ENCODE assay signal across 22 mouse cellular contexts in genomic region chr17:34900826-34901225, GRCm38 (mm10). TPM values are rescaled to one million over a fixed set of nuclear protein-coding genes. Genes with fewer than 3 reads are reported as not detected.
DNase-seq lines count a peak whose midpoint lies in the region; ATAC-seq and TF ChIP-seq lines count a peak whose summit lies in the region.
"Not testable (repeated sequence)": the region's sequence is repeated elsewhere in the genome, so short reads cannot be mapped to it uniquely, and the experiment has no call there.
"Had no signal": no experiment of that assay in that cellular context is flagged by ENCODE, and none has a peak within 500 bp of the region (broad histone marks: within the 10 kb centered on the region; RNA-seq: fewer than 3 reads in every experiment).

No protein-coding gene starts in this region.

- peaks cover 0 to 15% of the 10 kb centered on the region in 2 experiments; a peak in 2 of 4 replicates for H3K4me1 ChIP-seq in CH12.LX (ENCODE audit: control insufficient read depth in 1 of 2, insufficient read depth in 2 of 2)
- not testable (repeated sequence) for H3K4me1 ChIP-seq in embryonic facial prominence, embryonic 14.5 days (ENCODE audit: control insufficient read depth, insufficient read depth, low read length); spleen, adult 2 months (ENCODE audit: control insufficient read depth, insufficient read depth, insufficient read length)
- H3K4me1 ChIP-seq in forebrain, embryonic 15.5 days = peaks cover 40% of the 10 kb centered on the region
- H3K4me1 ChIP-seq in intestine, embryonic 15.5 days (replicated peaks) = peaks cover 15% of the 10 kb centered on the region
- peaks cover 48% of the 10 kb centered on the region for H3K4me1 ChIP-seq in liver, embryonic 12.5 days
- peaks cover 39% of the 10 kb centered on the region for H3K4me1 ChIP-seq in midbrain, embryonic 10.5 days

- not testable (repeated sequence) for H3ac ChIP-seq in myocyte (ENCODE audit: control insufficient read depth, insufficient read length)

- not testable (repeated sequence) for H3K27ac ChIP-seq in CH12.LX (ENCODE audit: insufficient read depth, low read depth); embryonic facial prominence, embryonic 14.5 days (replicated peaks; ENCODE audit: low read depth, low read length); forebrain, embryonic 15.5 days (replicated peaks); intestine, embryonic 15.5 days; liver, embryonic 12.5 days; midbrain, embryonic 10.5 days (replicated peaks)
- H3K27ac ChIP-seq in spleen, adult 2 months (ENCODE audit: insufficient read depth, low read length) = 0 out of 2 replicates have a peak overlapping the region, but pooled peaks have one; percentile 17

- not testable (repeated sequence) for TF ChIP-seq RAD21 in CH12.LX (IDR thresholded peaks at IDR 0.05; ENCODE audit: low read depth, low read length)

- TF ChIP-seq CTCF in CH12.LX (conservative IDR thresholded peaks at IDR 0.05 in 1 of 2, IDR thresholded peaks at IDR 0.05 in 1 of 2; ENCODE audit: low read depth in 2 of 2, low read length in 2 of 2); spleen, adult 2 months (IDR thresholded peaks at IDR 0.05; ENCODE audit: extremely low read depth, insufficient read depth, insufficient read length, insufficient replicate concordance): not testable (repeated sequence)

- not testable (repeated sequence) for TF ChIP-seq EP300 in CH12.LX (IDR thresholded peaks at IDR 0.05; ENCODE audit: low read length)

- H3K4me3 ChIP-seq in CH12.LX (replicated peaks in 1 of 3; ENCODE audit: low read depth in 2 of 3, low read length in 2 of 3, poor library complexity in 1 of 3); embryonic facial prominence, embryonic 14.5 days (ENCODE audit: low read depth, low read length); forebrain, embryonic 15.5 days; intestine, embryonic 15.5 days (replicated peaks); liver, embryonic 12.5 days; myocyte; spleen, adult 2 months (ENCODE audit: extremely low read depth, insufficient read depth, insufficient read length): not testable (repeated sequence)
- H3K4me3 ChIP-seq in midbrain, embryonic 10.5 days = peak overlapping the region; percentile 16

- dilution Hi-C loops in CH12.LX (cut with MboI; ENCODE audit: extremely low pct_ligation_motif_present, extremely low pct_unique_long_range_greater_than_20kb, low sequenced_read_pairs) = not testable (repeated sequence)

- not testable (repeated sequence) for H3K27me3 ChIP-seq in CH12.LX (replicated peaks); embryonic facial prominence, embryonic 14.5 days (replicated peaks; ENCODE audit: control insufficient read depth, insufficient read depth, low read length); forebrain, embryonic 15.5 days; intestine, embryonic 15.5 days (replicated peaks); liver, embryonic 12.5 days (replicated peaks); midbrain, embryonic 10.5 days (ENCODE audit: low read depth, poor library complexity, severe bottlenecking); myocyte (ENCODE audit: control insufficient read depth, insufficient read depth, insufficient read length); spleen, adult 2 months (ENCODE audit: control insufficient read depth, insufficient read depth, low read length)

- not testable (repeated sequence) for H3K9me3 ChIP-seq in CH12.LX (replicated peaks; ENCODE audit: low read length); embryonic facial prominence, embryonic 14.5 days (ENCODE audit: control insufficient read depth, low read length); forebrain, embryonic 15.5 days; intestine, embryonic 15.5 days; liver, embryonic 12.5 days (replicated peaks); midbrain, embryonic 10.5 days (replicated peaks)

- peaks cover 17% of the 10 kb centered on the region for H3K79me2 ChIP-seq in CH12.LX (replicated peaks; ENCODE audit: control insufficient read depth, extremely low read depth, insufficient read depth, poor library complexity, severe bottlenecking)
- H3K79me2 ChIP-seq in myocyte (ENCODE audit: control insufficient read depth, insufficient read depth) = peaks cover 28% of the 10 kb centered on the region

- H3K4me2 ChIP-seq in CH12.LX (ENCODE audit: insufficient read depth, low read depth, poor library complexity, severe bottlenecking) = peak overlapping the region; percentile 63; the same call in 1 of the 2 replicates
- H3K4me2 ChIP-seq in embryonic facial prominence, embryonic 14.5 days (ENCODE audit: low read depth, low read length) = peak overlapping the region; percentile 74
- peak overlapping the region; percentile 97; the same call in 1 of the 2 replicates for H3K4me2 ChIP-seq in forebrain, embryonic 15.5 days (replicated peaks)
- peak overlapping the region; percentile 76; the same call in 1 of the 2 replicates for H3K4me2 ChIP-seq in intestine, embryonic 15.5 days (replicated peaks)
- peak overlapping the region; percentile 100; the same call in 1 of the 2 replicates for H3K4me2 ChIP-seq in liver, embryonic 12.5 days
- peak overlapping the region; percentile 80 for H3K4me2 ChIP-seq in myocyte (ENCODE audit: low read depth)

- not testable (repeated sequence) for TF ChIP-seq POLR2A in CH12.LX (IDR thresholded peaks at IDR 0.05; ENCODE audit: low read depth, low read length); myocyte (IDR thresholded peaks at IDR 0.05; ENCODE audit: insufficient read length, low read depth); spleen, adult 2 months (IDR thresholded peaks at IDR 0.05; ENCODE audit: low read depth, low read length)

- H3K9ac ChIP-seq in CH12.LX (ENCODE audit: insufficient read depth, low read depth); embryonic facial prominence, embryonic 14.5 days (ENCODE audit: low read depth, low read length); forebrain, embryonic 15.5 days (replicated peaks); intestine, embryonic 15.5 days; liver, embryonic 12.5 days: not testable (repeated sequence)

- peaks cover 30 to 51% of the 10 kb centered on the region in 2 experiments for H3K36me3 ChIP-seq in CH12.LX (replicated peaks in 1 of 2; ENCODE audit: control insufficient read depth in 1 of 2, insufficient read depth in 1 of 2, low read length in 1 of 2)
- peaks cover 55% of the 10 kb centered on the region for H3K36me3 ChIP-seq in embryonic facial prominence, embryonic 14.5 days (ENCODE audit: control insufficient read depth, insufficient read depth, low read length)
- peaks cover 37% of the 10 kb centered on the region for H3K36me3 ChIP-seq in forebrain, embryonic 15.5 days
- H3K36me3 ChIP-seq in intestine, embryonic 15.5 days = peaks cover 34% of the 10 kb centered on the region
- peaks cover 53% of the 10 kb centered on the region for H3K36me3 ChIP-seq in liver, embryonic 12.5 days
- H3K36me3 ChIP-seq in midbrain, embryonic 10.5 days = peaks cover 65% of the 10 kb centered on the region
- H3K36me3 ChIP-seq in myocyte (ENCODE audit: control insufficient read depth, insufficient read depth) = not testable (repeated sequence)
- peaks cover 20% of the 10 kb centered on the region for H3K36me3 ChIP-seq in spleen, adult 2 months (ENCODE audit: control insufficient read depth, insufficient read depth, low read length)

- not testable (repeated sequence) for ATAC-seq in embryonic facial prominence, embryonic 14.5 days (ENCODE audit: low read depth); forebrain, embryonic 15.5 days (replicated peaks); intestine, embryonic 15.5 days; liver, embryonic 12.5 days

- not testable (repeated sequence) for DNase-seq in CH12.LX (ENCODE audit: extremely low read depth); embryonic facial prominence, embryonic 14.5 days (ENCODE audit: low spot score); midbrain, embryonic 10.5 days (ENCODE audit: low spot score); spleen, adult 2 months (ENCODE audit: low read depth in 1 of 2, low spot score in 2 of 2)

- in situ Hi-C loops in CH12.LX (cut with MboI; ENCODE audit: low pct_ligation_motif_present, low pct_unique_long_range_greater_than_20kb, low sequenced_read_pairs) = not testable (repeated sequence)

RNA-seq across cellular contexts. Expression of gene Ehmt2, which starts 2.6 kb away (rescaled TPM):
- total RNA-seq in CH12.LX (2012; rRNA removed) = 118 and 150 TPM in 2 replicates
- 68.7 and 73.5 TPM in 2 replicates for total RNA-seq in CH12.LX (2014; rRNA removed)
- 100 and 113 TPM in 2 replicates for polyA plus RNA-seq in CH12.LX (2012; ENCODE audit: insufficient read length, low read depth)
- 61.0 and 65.7 TPM in 2 replicates for polyA plus RNA-seq in embryonic facial prominence, embryonic 14.5 days (2014; fragmentation: Nextera tagmentation; extraction: Ambion mirVana)
- 108 and 111 TPM in 2 replicates for polyA plus RNA-seq in forebrain, embryonic 15.5 days (2015; fragmentation: Nextera tagmentation; extraction: Ambion mirVana)
- 61.2 and 67.6 TPM in 2 replicates for polyA plus RNA-seq in intestine, embryonic 15.5 days (2015; fragmentation: Nextera tagmentation; extraction: Ambion mirVana)
- 27.1 and 32.8 TPM in 2 replicates for polyA plus RNA-seq in liver, embryonic 12.5 days (2016; fragmentation: Nextera tagmentation; extraction: Ambion mirVana)
- 88.0 and 91.9 TPM in 2 replicates for polyA plus RNA-seq in midbrain, embryonic 10.5 days (2016; fragmentation: Nextera tagmentation; extraction: Ambion mirVana)
- polyA plus RNA-seq in myocyte (2012; fragmentation: generic; extraction: Trizol) = 94.5 TPM
- polyA plus RNA-seq in spleen, adult 2 months (2012; rRNA removed) = 200 and 246 TPM in 2 replicates

RNA-seq across cellular contexts. Expression of gene C2, which starts 2.8 kb away (rescaled TPM):
- total RNA-seq in CH12.LX (2012; rRNA removed) = 2.3 and 3.1 TPM in 2 replicates
- 0.69 and 1.3 TPM in 2 replicates for total RNA-seq in CH12.LX (2014; rRNA removed)
- polyA plus RNA-seq in CH12.LX (2012; ENCODE audit: insufficient read length, low read depth) = 4.3 and 6.6 TPM in 2 replicates
- 4.0 and 5.6 TPM in 2 replicates for polyA plus RNA-seq in embryonic facial prominence, embryonic 14.5 days (2014; fragmentation: Nextera tagmentation; extraction: Ambion mirVana)
- polyA plus RNA-seq in forebrain, embryonic 15.5 days (2015; fragmentation: Nextera tagmentation; extraction: Ambion mirVana) = 0.77 and 1.5 TPM in 2 replicates
- polyA plus RNA-seq in intestine, embryonic 15.5 days (2015; fragmentation: Nextera tagmentation; extraction: Ambion mirVana) = 14.9 and 16.0 TPM in 2 replicates
- polyA plus RNA-seq in liver, embryonic 12.5 days (2016; fragmentation: Nextera tagmentation; extraction: Ambion mirVana) = 7.9 and 8.2 TPM in 2 replicates
- polyA plus RNA-seq in midbrain, embryonic 10.5 days (2016; fragmentation: Nextera tagmentation; extraction: Ambion mirVana) = 1.3 TPM in 2 replicates
- 0.43 TPM for polyA plus RNA-seq in myocyte (2012; fragmentation: generic; extraction: Trizol)
- polyA plus RNA-seq in spleen, adult 2 months (2012; rRNA removed) = 15.9 and 16.0 TPM in 2 replicates

RNA-seq across cellular contexts. Expression of gene Slc44a4, which starts 13.4 kb away (rescaled TPM):
- total RNA-seq in CH12.LX (2012; rRNA removed) (0.38 and 0.55 TPM in 2 replicates), CH12.LX (2014; rRNA removed) (0.62 and 0.66 TPM in 2 replicates)
- polyA plus RNA-seq in CH12.LX (2012; ENCODE audit: insufficient read length, low read depth) (1.1 and 1.4 TPM in 2 replicates), myocyte (2012; fragmentation: generic; extraction: Trizol) (14.6 TPM)
- polyA plus RNA-seq in embryonic facial prominence, embryonic 14.5 days (2014; fragmentation: Nextera tagmentation; extraction: Ambion mirVana) = 0.14 and 0.53 TPM in 2 replicates
- polyA plus RNA-seq in forebrain, embryonic 15.5 days (2015; fragmentation: Nextera tagmentation; extraction: Ambion mirVana) = not detected in 2 replicates
- polyA plus RNA-seq in intestine, embryonic 15.5 days (2015; fragmentation: Nextera tagmentation; extraction: Ambion mirVana) = 56.2 and 60.4 TPM in 2 replicates
- 0.75 and 0.79 TPM in 2 replicates for polyA plus RNA-seq in liver, embryonic 12.5 days (2016; fragmentation: Nextera tagmentation; extraction: Ambion mirVana)
- not detected in 2 replicates for polyA plus RNA-seq in midbrain, embryonic 10.5 days (2016; fragmentation: Nextera tagmentation; extraction: Ambion mirVana)
- 0.05 and 0.08 TPM in 2 replicates for polyA plus RNA-seq in spleen, adult 2 months (2012; rRNA removed)
- total RNA-seq: heart, postnatal 36 days; hindbrain, postnatal 0 days had no signal
- polyA plus RNA-seq: activated CD4-positive, CD25-positive, alpha-beta regulatory T cell, adult 4 months; CD4-positive, CD25-positive, alpha-beta regulatory T cell, adult 4 months; erythroblast, embryonic 14.5 days; forebrain, embryonic 11.5 days; heart, postnatal 0 days had no signal

RNA-seq across cellular contexts. Expression of gene Gm20547, which starts 19.0 kb away (rescaled TPM):
- not detected in 2 replicates for total RNA-seq in CH12.LX (2012; rRNA removed)
- not detected in 2 replicates for total RNA-seq in CH12.LX (2014; rRNA removed)
- polyA plus RNA-seq in CH12.LX (2012; ENCODE audit: insufficient read length, low read depth) = not detected in 2 replicates
- polyA plus RNA-seq in embryonic facial prominence, embryonic 14.5 days (2014; fragmentation: Nextera tagmentation; extraction: Ambion mirVana) = not detected in 2 replicates
- 0.17 TPM in 1 of 2 replicates, not detected in the other for polyA plus RNA-seq in forebrain, embryonic 15.5 days (2015; fragmentation: Nextera tagmentation; extraction: Ambion mirVana)
- not detected in 2 replicates for polyA plus RNA-seq in intestine, embryonic 15.5 days (2015; fragmentation: Nextera tagmentation; extraction: Ambion mirVana)
- not detected in 2 replicates for polyA plus RNA-seq in liver, embryonic 12.5 days (2016; fragmentation: Nextera tagmentation; extraction: Ambion mirVana)
- 0.07 TPM in 1 of 2 replicates, not detected in the other for polyA plus RNA-seq in midbrain, embryonic 10.5 days (2016; fragmentation: Nextera tagmentation; extraction: Ambion mirVana)
- not detected for polyA plus RNA-seq in myocyte (2012; fragmentation: generic; extraction: Trizol)
- 0.04 TPM in 1 of 2 replicates, not detected in the other for polyA plus RNA-seq in spleen, adult 2 months (2012; rRNA removed)
- total RNA-seq: adrenal gland, postnatal 14 days; gastrocnemius, adult 8-10 months; heart, postnatal 36 days; hindbrain, postnatal 0 days had no signal
- polyA plus RNA-seq: activated CD4-positive, CD25-positive, alpha-beta regulatory T cell, adult 4 months; CD4-positive, CD25-positive, alpha-beta regulatory T cell, adult 4 months; embryonic facial prominence, embryonic 15.5 days; erythroblast, embryonic 14.5 days; forebrain, embryonic 11.5 days; heart, embryonic 13.5 days; heart, postnatal 0 days; hindbrain, embryonic 11.5 days; hindbrain, postnatal 0 days; intestine, embryonic 14.5 days; Patski had no signal

RNA-seq across cellular contexts. Expression of gene Zbtb12, which starts 21.5 kb away (rescaled TPM):
- total RNA-seq in CH12.LX (2012; rRNA removed) (6.9 and 9.3 TPM in 2 replicates), CH12.LX (2014; rRNA removed) (2.2 and 2.4 TPM in 2 replicates)
- polyA plus RNA-seq in CH12.LX (2012; ENCODE audit: insufficient read length, low read depth) (8.0 and 8.5 TPM in 2 replicates), myocyte (2012; fragmentation: generic; extraction: Trizol) (10.2 TPM)
- 0.83 and 1.0 TPM in 2 replicates for polyA plus RNA-seq in embryonic facial prominence, embryonic 14.5 days (2014; fragmentation: Nextera tagmentation; extraction: Ambion mirVana)
- 9.5 and 9.9 TPM in 2 replicates for polyA plus RNA-seq in forebrain, embryonic 15.5 days (2015; fragmentation: Nextera tagmentation; extraction: Ambion mirVana)
- polyA plus RNA-seq in intestine, embryonic 15.5 days (2015; fragmentation: Nextera tagmentation; extraction: Ambion mirVana) = 2.5 and 2.8 TPM in 2 replicates
- polyA plus RNA-seq in liver, embryonic 12.5 days (2016; fragmentation: Nextera tagmentation; extraction: Ambion mirVana) = 1.8 and 1.9 TPM in 2 replicates
- 5.8 and 6.1 TPM in 2 replicates for polyA plus RNA-seq in midbrain, embryonic 10.5 days (2016; fragmentation: Nextera tagmentation; extraction: Ambion mirVana)
- 12.0 and 13.1 TPM in 2 replicates for polyA plus RNA-seq in spleen, adult 2 months (2012; rRNA removed)
- polyA plus RNA-seq: activated CD4-positive, CD25-positive, alpha-beta regulatory T cell, adult 4 months; CD4-positive, CD25-positive, alpha-beta regulatory T cell, adult 4 months had no signal
